Mouse (Mus musculus) thymus, adult 18-20 months (tissue): ENCODE data around the gene Capn11.

Experiments used
- DNase-seq, 2 experiments: peaks; one replicate each; pipeline ENCODE4 v3.0.0; 2022; ENCODE audit warnings: mixed read lengths in 2 of 2

Gene Capn11

DNA sequence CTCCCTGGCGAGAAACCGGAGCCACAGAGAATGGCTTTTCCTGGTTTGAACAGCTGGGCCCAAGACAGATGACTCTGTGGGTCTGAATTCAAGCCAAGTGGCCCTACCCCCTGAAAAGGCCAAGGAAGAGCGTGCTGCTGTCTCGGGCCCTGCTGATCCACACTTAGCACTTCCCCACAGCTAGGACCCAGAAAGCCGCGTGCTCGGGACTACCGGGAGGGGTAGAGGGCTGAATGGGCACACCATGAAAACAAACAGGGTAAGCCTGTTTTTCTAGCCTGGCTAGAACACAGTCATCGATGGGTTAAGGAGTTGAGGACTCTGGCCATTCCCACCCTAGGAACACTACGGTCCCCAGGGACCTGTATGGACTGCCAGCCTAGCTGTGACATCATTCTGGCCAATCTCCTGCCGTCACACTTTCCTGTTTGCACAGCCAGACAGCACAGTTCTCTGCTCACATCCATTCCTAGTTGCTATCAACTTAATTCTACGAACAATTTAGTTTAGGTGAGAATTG is 78.1 kb downstream of the Capn11 start:
- no peak for DNase-seq
